Mouse (Mus musculus): ENCODE results near the gene Col15a1. TPM values are rescaled to one million over a fixed set of nuclear protein-coding genes. Genes with fewer than 3 reads are reported as not detected.
A peak's percentile ranks its signal among the peaks of the same experiment; 100 is the strongest.

Col15a1 gene
- total RNA-seq, 2 experiments from 2014 or later = 315 to 324 TPM

DNA sequence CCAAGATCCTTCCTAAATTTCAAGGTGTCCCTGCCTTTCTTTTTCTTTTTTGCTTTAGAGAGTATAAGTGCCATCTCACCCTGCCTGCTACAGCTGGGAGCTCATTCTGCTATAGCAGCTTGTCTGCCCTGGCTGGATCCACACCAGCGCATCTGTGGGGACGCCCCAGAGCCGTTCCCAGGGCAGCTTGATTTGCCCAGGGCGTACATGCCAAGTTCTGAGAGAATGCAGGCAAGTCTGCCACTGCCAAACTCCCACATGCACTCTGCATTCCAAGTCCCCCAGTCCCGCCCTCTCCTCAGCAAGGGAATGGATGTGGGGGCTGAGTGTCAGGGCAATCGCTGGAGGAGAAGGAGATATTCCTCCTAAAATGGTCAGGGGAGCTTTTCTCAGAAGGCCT is 19.8 kb downstream of the Col15a1 start:
- peak; percentile 77 to 78 for DNase-seq
- intact Hi-C loops (cut with DNase I) = no loop called here

DNA sequence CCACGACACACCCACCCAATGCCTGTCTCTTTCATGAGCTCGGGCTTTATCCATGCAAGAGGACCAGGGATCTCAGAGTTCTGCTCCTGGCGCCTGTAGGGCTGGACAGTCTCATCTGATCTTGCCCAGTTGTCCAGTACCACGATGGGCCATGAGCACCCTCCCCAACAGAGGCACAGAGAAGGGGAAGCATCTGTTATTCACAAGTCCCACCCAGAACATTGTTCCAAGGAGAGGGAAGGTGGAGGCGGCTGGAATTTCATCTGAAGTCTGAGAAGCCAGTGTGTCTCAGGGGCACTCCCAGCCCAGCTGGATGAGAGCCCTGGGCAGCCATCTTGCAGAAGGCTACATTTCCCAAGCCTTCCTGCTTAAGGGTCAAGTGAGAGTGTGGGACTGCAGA is 21.0 kb downstream of the Col15a1 start:
- intact Hi-C loops (cut with DNase I) = no loop called here
- DNase-seq = no peak

DNA sequence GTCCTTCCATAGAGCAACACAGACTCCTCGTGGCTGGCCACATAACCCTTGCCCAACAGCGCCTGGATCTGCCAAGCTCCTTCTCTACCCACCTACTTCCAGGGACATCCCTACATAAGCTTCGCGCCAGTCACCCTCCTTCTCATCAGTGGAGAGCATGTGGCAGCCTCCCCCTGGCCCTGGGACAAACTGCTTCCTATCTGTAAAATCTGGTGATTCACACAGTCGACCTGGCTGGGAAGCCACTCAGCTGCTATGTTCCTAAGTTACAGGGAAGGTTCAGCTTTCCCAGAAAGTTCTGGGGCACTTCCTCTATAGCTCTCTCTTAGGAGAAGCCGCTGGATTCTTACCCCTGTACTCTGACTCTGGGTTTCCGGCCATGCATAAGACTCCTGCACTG is 22.5 kb downstream of the Col15a1 start:
- intact Hi-C loops (cut with DNase I) = no loop called here
- DNase-seq = no peak

DNA sequence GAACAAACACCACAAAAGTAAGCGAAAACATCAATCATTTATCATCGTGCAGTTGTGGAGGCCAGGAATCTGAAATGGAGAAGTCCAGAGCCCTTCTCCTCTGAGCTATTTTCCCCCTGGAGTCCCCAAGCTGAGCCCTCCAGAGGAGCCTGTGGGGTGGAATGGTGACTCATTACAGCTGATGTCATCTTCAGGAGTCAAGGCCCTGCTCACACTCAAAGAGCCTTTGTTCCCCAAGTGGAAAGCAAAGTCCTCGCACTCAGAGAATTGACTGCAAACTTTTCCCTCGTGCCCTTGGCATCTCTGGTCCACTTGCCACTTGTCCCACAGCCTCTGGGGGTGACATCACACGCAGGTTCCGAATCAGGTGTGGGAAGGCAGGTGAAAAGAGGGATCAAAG is 23.4 kb downstream of the Col15a1 start:
- no peak for DNase-seq
- intact Hi-C loops (cut with DNase I) = no loop called here

DNA sequence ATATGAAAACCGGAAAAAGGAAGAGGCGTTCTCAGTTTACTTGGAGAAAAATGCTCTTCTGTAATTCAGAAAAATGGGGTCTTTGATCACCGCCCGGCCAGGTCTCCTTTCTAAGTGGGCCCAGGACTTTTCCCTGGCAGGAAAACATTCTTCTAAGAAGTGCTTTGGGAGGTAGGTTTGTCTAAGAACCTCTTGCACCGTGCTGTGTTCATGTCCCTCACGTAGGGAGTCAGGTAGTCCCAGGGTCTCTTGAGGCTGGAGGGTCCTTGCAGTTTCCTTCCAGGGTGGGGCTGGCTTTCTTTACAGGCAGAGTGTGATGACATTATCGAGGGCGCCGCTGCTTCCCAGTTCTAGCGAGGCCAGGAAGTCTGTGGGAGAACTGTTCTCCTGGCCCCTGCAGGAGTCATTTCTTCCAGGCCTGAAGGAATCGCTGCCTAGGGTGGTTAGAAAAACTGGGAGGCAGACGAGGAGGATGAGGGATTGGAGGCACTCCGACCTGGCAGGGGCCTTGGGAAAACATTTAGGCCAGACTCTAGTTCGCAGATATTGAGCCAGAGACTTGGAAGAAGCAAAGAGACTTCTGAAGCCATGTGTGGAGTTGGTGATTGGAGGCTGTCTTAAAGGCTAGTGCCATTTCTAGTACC is 25.4 kb downstream of the Col15a1 start:
- intact Hi-C loops (cut with DNase I) = loop anchor here (2.0 kb wide), 1 partner anchor 25 kb away; the partner anchor contains the start of gene Col15a1
- peak; percentile 68 to 72 for DNase-seq

DNA sequence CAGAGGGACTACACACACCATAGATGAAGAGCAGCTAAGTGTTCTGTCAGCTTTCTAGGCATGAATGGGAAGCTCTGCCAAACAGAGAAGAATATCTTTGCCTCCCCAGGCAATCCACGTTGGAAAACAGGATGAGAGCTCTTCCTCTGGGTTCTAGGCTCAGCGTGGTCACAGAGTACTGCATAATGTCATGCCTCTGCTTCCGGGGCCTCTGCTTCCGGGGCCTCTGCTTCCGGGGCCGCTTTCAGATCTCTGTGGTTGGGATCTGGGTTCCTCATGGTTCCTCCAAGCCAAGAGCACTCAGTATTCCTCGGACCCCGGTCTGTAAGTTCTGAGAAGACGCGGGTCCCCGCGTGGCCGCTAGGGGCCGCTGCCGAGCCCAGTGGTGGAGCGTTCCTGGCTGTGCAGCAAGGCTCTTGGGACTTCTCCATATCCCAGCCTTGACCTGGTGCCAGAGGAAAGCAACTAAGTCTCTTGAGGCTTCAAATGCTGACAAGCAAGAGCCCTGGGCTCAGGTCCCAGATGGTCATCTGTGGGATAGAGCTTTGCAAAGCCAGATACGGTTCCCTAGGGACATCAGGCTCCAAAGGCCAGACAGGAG is 26.8 kb downstream of the Col15a1 start:
- DNase-seq = peak; percentile 89 to 92
- intact Hi-C loops (cut with DNase I) = no loop called here

DNA sequence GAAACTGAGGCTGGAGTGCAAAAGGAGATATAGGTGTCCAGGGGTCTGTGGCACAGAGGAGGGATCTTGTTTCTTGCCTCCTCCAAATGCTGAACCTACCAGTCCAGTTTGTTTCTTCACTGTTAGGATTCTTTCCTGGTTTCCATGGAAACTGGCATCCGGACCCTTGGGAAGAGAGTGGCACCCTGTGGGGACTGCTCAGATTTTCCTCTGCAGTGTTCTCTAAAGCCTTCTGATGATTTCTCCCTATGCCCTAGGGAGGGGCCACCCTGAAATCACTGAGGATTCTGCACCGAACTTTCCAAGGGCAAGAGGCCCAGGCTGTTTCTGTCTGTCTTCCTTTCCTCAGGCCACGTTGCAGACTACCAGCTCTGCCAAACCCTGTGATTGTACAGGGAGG is 27.4 kb downstream of the Col15a1 start:
- intact Hi-C loops (cut with DNase I) = no loop called here
- no peak for DNase-seq

DNA sequence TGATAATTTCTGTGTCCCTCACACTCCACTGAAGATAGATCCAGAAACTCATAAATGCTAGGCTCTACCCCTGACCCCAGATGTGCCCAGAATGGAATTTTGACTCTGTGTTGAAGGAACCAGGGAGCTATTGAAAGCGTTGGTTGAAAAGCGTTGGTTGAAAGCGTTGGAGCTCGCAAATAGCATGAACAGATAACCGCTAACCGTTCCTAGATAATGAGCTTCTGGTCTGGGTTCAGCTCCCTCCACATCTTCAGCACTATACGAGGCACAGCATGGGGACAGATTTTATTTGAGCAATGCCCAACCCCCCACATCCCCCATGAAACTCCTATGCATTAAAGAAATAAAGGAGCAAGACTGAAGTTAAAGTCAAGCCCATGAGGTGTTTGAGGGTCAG is 28.1 kb downstream of the Col15a1 start:
- intact Hi-C loops (cut with DNase I) = no loop called here

DNA sequence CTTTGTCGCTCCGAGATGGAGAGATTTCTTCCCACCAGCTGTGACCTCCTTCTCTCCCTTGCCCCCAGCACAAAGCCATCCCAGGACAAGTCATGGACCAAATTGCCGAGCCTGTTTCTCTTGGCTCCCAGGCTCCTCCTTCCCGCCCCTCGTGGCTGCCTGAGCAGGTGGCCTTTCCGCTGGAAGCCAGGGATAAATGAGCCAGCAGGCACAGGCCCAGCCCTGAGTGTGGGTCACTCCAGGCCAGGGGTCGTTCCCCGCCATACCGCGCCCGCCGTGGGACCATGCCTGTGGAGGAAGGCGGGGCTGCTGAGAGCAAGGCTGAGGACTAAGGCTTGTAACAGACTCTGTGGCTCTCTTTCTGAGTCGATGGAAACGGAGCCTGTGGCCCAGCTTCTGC is 29.3 kb downstream of the Col15a1 start:
- DNase-seq = peak; percentile 83 to 88
- intact Hi-C loops (cut with DNase I) = no loop called here

More for the DNA sequence above, 28.1 kb downstream of the Col15a1 start:
- DNase-seq = no peak

DNA sequence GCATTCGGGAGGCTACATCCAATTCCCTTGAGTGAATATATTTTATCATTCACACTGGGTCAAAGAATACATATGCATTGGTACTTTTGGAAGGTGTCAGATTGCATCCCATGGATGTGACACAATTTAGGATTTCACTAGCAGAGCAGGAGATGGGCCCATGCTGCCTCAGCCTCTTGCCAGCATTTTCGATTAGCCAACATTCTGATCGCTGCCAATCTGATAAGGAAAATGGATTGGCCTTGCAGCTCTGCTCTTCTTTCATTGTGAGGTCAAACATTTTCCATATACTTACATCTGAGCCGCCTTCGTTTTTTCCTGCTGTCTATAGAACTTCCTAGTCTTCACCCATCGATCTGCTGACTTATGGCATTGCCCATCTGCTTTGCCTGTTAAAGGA is 31.2 kb downstream of the Col15a1 start:
- intact Hi-C loops (cut with DNase I) = no loop called here
- DNase-seq = no peak

DNA sequence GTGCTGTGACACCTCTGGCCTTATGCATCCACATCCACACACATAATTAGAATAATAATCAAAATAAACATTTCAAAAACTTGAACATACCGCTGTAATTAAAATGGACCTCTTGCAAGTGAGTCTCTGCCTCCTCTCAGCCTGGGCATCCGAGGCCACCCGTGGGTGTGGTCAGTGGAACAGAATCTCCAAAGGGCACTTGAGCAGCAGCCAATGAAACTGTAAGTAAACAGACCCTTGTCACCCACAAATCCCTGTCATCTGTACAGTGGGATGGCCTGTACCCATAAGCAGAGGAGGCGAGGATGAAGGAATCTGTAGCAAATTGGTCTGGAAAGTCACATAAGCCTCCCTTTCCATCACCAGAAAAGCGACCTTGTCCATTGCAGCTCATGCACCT is 32.9 kb downstream of the Col15a1 start:
- intact Hi-C loops (cut with DNase I) = no loop called here
- DNase-seq = no peak

DNA sequence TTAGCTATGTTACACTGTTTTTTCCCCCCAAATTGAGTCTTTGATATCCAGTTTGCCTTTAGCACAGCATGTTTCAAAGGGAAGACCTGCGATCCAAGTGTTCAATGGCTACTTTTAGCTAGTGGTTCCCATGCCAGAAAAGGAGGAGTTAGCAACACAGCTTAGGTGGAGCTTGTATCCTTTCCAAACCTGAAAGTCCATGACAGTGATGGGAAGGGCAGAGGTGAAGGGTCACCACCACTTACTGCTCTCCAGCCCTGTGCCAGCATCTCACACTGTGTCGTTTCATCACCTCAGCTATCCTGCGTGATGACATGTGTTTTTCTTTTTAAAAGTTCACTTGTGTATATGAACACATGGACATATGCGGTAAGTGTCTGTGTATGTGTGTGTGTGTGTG is 34.2 kb downstream of the Col15a1 start:
- intact Hi-C loops (cut with DNase I) = no loop called here

DNA sequence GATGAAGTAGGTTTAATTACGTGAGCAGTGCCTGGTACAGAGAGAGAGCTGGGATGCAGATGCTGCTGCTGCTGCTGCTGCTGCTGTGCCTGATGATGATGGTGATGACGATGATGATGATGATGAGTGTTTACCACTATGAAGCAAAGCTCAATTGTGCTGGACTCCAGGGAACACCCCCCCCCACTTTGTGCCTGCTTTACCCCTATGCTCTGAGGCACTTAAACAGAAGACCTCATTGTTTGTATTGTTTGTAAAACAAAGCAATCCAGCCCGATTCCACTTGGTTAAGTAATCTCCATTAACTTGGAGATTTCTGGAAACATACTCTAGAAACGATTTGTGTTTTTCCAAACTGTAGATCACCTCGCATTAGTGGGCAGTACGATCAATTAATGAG is 36.7 kb downstream of the Col15a1 start:
- intact Hi-C loops (cut with DNase I) = no loop called here

More for the DNA sequence above, 34.2 kb downstream of the Col15a1 start:
- DNase-seq = no peak

DNA sequence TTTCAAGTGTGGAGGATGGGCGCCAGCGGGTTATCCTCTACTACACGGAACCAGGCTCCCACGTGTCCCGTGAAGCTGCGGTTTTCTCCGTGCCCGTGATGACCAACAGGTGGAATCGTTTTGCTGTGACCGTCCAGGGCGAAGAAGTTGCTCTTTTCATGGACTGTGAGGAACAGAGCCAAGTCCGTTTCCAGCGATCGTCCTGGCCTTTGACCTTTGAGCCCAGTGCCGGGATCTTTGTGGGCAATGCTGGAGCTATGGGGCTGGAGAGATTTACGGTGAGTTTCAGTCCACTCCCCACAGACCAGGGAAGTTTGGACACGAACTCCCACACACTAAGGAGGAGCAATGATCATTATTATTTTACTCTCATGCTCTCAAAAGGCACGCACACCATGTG is 37.7 kb downstream of the Col15a1 start:
- intact Hi-C loops (cut with DNase I) = no loop called here
- DNase-seq = no peak

More for the DNA sequence above, 36.7 kb downstream of the Col15a1 start:
- no peak for DNase-seq

DNA sequence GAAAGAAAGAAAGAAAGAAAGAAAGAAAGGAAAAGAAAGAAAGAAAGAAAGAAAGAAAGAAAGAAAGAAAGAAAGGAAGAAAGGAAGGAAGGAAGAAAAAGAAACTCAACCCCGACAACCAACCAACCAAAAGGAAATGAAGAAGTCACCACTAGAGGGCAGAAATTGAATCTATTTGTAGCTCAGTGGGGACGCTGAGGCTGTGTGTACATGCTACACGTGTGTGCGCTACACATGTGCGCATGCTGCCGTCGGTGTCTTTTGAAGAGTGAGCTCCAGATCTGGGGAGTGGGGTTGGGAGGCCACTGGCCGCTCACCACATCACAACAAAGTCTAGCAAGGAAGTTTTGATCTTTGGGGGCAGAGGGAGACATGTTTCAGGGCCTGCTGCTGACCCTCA is 38.9 kb downstream of the Col15a1 start:
- DNase-seq = no peak
- intact Hi-C loops (cut with DNase I) = no loop called here

DNA sequence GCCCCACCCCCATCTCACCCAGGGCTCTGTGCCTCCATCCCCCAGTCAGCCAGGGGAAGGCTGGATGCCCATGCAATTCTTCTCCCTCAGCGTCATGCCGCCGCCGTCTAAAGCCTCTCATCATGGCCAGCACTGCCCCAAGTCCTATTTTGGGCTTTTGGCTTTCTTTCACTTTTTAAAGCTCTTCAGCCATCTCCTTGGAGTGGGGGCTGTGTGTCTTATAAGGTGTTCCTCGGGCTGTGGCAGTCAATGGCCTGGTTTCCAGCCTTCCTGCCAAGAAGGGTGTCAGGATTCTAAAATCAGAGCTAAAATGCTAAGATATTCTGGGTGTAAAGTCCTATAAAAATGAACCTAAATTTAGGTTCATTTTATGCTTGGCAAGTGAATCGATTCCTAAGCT is 39.6 kb downstream of the Col15a1 start:
- intact Hi-C loops (cut with DNase I) = no loop called here
- DNase-seq = no peak

DNA sequence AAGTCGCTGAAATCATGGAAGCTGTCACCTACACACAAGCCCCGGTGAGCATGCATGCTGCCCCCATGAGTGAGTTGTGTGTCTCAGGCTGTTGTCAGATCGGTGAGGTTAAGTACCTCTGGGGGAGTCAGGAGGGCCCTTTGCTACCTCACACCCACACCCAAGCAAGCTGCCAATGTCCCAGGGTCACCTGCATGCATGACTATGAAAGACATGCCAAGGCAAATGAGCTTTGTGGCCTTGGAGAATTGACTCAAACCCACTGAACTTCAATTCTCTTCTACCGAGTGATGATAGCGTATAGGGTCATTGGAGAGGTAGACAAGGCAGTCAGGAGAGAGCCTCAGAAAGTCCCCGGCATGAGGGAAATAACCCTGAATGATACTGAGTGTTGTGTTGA is 41.2 kb downstream of the Col15a1 start:
- intact Hi-C loops (cut with DNase I) = no loop called here
- no peak for DNase-seq

DNA sequence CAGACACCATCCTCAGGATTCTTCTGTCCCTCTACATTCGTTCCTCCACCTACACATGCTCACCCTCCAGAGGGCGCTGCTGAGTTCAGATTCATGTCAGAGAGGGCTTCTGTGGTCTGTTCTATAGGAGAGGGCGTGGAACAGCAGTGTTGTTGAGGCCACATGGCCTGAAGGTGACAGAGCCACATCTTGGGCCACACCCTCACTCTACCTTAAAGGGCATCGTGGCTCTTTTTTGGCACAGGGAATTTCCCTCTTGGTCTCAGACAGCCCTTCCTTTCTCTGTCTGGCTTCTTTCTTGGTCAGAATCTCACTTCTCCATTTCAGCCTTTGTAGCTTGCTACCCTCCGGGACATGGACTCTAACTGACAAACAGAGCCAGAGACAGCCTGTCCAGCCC is 43.1 kb downstream of the Col15a1 start:
- DNase-seq = peak; percentile 79 to 87

DNA sequence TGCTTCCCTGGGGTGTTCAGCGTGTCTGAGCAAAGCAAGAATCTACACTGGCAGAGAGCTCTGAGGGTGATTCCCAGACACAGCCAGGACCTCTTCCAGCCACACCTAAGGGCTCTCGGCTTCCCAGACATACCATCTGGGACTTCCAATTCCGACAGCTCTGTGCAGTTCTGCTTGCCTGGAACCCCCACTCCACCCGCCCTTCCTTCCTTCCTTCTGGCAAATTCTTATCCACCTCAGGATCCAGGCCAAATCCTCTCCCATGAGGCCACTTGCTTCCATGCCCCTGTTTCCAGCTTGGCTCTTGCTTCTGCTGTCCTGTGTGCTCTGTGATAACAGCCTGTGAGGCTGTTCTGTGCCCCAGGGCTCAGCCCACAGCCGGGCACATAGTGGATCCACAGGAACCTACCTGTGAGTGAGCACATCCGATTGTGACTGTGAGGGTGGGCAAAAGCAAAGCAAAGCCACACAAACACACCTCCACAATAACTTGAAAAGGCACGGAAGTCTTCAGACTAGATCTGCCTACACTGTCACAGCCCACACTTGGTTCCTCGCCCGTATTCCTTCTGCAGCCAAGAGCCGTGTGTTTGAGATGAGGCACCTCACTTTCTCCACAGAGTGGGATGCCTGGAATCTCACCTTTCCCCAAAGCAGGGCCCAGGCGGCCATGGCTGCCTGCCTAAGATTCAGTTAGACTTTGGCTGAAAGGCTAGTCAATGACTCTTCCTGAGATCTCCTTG is 43.9 kb downstream of the Col15a1 start:
- peak; percentile 60 to 63 for DNase-seq
- intact Hi-C loops (cut with DNase I) = no loop called here

More for the DNA sequence above, 43.1 kb downstream of the Col15a1 start:
- intact Hi-C loops (cut with DNase I) = no loop called here

DNA sequence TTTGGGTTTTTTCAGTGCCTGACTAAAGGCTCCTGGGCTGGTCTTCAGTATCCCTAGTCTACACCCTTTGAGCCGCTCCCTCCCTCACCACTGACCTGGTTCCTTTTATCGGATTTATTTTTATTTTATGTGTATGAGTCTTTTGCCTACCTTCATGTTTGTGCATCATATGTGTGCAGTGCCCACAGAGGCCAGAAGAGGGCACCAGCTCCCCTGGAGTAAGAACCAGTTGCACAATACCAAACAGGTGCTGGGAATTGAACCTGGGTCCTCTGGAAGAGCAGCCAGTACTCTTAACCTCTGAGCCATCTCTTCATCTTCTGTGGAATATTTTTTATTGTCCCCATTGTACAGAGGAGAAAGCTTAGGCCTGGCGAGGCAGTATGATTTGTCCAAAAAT is 44.7 kb downstream of the Col15a1 start:
- intact Hi-C loops (cut with DNase I) = no loop called here
- no peak for DNase-seq

DNA sequence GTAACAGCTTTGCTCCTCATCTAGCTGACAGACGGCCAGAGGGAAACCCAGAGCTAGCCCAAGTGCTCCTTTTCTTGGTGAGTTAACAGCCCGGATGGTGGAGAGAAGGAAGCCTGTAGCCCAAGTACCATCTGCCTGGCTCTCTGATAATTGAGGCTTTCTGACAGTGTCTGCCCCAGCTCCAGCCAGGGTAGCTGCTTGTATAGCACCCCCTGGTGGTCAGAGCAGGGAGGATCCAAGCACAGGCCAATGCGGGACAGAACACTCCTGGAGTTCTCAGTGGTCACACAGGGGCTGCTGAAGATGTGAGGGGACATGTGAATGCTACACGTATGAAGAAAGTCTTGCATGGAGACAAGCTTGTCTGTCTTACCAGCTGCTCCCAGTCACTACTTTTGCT is 47.7 kb downstream of the Col15a1 start:
- intact Hi-C loops (cut with DNase I) = loop anchor here (1.0 to 5.0 kb wide), 3 partner anchors 97 to 145 kb away; partner anchors contain the start of gene Tgfbr1
- DNase-seq = peak; percentile 86 to 91

DNA sequence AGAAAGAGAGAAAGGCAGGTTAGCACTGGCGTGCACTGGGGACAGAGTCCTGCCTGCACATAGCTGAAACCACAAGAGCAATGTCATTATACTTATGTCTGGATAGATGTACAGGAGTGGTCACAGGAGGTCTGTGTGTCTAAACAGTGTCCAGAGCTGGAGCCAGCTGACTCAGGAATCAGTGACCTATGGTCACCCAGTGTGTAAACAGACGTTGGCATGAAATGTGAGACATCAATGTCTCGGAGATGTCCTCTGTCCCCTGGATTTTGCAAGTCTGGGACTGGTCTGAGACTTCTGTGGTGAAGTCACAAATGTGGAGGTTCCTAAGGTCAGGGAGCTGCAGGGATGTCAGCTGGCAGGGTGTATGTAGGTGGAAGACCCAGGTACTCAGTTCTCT is 50.2 kb downstream of the Col15a1 start:
- intact Hi-C loops (cut with DNase I) = loop anchor here (5.0 kb wide), 1 partner anchor 94 kb away; the partner anchor contains the start of gene Tgfbr1

More for the DNA sequence above, 50.2 kb downstream of the Col15a1 start:
- DNase-seq = no peak
